Mouse (Mus musculus): ENCODE results near the gene Npm1.
A peak's percentile ranks its signal among the peaks of the same experiment; 100 is the strongest.

Gene Npm1

GRCm38 (mm10) chr11:33179802-33180201 is 16.8 kb upstream of the Npm1 start:
- DNase-seq = no peak

- peak; percentile 64 for DNase-seq
Measured at GRCm38 (mm10) chr11:33176525-33177245, 13.7 kb upstream of the Npm1 start.

GRCm38 (mm10) chr11:33175768-33176167 is 12.8 kb upstream of the Npm1 start:
- DNase-seq = peak; percentile 74

DNA sequence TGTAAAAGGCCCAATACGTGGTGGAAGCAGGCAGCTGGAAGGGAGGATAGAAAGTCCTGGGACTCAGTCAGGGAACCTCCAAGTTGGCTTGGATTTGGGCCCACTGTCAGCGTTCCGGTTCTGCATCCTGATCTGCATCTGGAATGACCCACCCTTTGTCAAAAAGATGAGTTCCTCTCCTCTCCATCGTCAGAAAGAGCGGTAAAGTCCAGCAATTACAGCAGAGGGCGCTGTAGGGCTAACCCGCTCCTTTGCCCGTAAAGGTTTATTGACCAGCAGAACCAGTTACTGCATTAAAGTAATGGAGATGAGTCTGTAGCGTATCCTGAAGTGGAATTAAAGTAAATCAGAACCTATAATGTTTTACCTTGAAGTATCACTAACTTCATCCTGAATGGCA is 7.5 kb upstream of the Npm1 start:
- DNase-seq = peak; percentile 90

DNA sequence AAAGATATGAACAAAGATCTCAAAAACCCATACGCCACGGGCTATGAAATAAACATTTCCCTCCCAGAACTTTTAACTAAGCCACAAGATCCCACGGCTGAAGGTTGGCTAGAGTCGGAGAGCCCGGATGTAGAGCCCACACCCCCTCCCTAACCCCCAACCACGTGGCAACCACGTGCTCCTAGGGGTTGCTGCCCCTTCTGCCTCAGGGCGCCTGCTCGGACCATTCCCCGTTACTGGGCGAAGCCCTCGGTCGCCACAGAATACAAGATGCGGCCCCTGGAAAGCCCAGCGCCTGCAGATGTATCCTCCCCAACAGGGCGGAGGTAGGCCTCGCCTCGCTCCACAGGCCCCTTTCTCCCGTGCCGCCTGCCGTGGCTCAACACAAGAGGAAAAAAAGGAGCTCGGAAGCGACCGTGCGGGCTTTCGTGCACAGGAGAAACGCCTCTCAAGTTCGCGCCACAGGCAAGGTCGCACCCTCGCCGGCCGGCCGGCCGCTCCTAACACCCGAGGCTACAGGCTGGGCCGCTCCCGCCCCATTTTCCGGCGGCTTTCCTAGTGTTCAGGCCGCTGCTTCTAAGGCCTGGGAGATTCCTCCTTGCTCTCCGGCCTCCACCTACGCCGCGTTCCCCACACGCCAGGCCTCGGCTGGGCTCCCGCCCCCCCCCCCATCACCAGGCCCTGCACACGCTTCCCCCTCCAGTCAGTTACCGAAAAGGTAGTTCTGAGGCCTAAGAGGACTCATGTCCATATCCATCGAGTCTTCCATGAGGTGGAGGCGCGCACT is 602 bp downstream of the Npm1 start:
- peak; percentile 98 for DNase-seq

DNA sequence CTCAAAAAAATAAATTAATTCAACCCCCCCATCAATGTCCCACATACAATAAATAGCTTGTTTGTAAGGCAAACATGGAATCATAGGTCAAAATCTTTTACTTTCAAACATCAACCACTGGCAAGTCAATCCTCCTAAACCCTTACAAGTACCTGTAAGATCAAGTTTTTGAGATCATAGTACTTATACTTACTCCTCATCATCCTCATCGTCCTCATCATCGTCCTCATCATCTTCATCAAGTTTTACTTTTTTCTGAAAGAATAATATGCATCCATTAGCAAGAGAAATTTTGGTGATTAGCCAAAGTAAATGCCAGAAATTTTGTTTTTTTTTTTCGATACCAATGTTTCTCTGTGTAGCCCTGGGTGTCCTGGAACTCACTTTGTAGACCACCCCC is 3.3 kb downstream of the Npm1 start:
- DNase-seq = no peak

DNA sequence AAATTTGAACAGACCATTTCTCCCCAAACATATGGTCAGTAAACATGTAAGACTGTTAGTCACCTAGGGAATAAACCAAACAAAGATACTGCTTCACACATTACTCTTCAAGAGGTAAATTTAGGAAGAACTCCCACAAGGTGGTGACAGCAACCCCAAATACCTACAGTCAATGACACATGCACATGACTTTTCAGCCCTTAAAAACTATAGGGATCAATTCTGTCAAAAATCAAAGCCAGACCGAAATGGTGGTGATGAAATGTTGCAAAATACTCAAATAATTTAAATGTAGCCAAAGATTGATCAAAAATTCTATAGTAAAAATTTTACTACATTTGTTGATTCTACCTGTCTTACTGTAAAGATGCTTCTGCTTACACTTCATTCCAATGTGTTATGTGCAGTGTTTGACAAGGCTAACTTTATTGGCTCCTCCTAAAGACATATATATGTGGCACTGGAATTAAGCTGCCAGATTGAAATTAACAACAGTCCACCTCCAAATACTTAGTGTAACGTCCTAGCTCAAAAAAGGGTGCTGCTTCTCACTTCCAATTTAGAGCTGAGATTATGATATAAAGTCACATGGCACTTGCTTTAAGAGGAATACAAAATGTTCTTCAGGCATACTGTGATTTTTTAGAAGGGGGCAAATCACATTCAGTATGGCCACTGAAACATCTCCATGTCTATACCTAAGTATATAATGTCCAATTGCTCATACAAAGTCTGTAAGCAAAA is 5.4 kb downstream of the Npm1 start:
- peak; percentile 7 for DNase-seq

DNA sequence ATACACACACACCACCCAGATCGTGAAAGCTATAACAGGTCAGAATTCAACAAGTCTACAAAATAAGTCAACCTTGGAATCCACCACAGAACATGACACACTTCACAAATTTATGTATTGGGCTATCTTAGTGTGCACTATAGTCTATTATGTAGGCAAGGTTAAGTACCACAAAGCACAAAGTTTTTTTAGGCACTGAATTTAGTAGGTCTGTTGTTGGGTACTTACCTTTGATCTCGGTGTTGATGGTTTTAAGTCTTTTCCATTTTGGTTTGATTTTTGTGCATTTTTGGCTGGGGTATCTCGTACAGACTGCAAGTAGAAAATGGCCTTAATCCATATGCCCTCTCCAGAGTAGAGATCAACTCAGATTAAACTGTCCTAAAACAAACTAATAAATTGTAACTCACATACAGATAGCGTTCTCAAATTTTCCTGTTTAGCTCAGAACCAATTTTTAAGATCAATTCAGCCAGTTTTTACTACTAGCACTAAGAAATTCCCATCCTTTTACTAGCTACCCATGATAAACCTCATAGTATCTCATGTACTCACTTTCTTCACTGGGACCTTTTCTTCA is 6.5 kb downstream of the Npm1 start:
- no peak for DNase-seq

DNA sequence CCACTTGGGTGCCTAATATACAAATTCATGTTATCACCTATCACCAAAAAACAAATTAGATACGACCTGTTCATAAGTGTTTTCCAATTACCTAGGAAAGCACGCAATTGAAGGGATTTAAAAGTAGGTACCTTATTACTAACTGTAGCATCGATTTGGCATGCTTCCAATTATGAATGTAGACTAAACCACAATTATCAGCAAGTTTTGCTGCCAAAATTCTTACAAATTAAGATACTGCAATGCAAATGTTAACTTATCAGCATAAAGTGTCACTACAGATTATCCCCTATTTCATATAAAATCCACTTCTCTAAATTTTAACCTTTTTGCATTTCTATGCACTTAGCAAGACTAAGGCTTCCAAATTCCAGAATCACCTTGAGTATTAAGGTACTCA is 8.5 kb downstream of the Npm1 start:
- no peak for DNase-seq

GRCm38 (mm10) chr11:33152997-33153396 is 10.0 kb downstream of the Npm1 start:
- DNase-seq = no peak

DNA sequence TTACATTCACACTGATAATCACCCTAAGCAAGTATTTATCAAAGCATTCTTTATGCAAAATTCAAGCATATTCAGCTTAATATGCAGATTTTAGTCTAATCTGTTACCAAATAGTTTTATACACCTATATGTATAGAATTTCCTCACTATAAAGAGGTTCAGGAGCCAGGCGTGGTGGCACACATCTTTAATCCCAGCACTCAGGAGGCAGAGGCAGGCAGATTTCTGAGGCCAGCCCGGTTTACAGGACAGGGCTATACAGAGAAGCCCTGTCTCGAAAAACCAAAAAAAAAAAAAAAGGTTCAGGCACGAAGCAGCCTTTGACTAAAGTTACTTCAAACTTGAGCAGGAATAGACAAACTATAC is 11.2 kb downstream of the Npm1 start:
- peak; percentile 85 for DNase-seq

DNA sequence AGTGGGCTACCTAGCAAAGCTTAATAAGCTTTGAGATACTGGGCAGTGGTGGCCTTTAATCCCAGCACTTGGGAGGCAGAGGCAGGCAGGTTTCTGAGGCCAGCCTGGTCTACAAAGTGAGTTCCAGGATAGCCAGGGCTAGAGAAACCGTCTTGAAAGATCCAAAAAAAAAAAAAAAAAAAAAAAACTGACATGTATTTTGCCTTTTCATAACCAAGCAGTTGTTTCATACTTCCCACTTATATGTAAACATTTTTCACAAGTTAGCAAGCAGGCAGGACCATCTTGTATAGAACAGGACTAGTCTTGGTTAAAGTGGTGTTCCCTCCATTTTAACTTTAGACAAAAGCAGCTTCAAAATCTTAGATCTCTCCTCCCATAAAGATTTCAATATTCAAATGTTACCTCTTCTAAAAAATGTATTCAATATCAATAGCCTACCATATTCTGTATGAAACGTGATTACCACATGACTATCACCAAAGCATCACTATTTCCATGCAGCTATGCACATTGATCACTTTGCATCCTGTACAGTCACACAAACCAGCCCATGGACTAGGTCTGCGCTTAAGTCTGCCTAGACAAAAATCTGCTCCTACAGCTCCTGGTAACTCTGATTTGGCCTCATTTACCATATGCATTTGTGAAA is 11.8 kb downstream of the Npm1 start:
- DNase-seq = peak; percentile 23

DNA sequence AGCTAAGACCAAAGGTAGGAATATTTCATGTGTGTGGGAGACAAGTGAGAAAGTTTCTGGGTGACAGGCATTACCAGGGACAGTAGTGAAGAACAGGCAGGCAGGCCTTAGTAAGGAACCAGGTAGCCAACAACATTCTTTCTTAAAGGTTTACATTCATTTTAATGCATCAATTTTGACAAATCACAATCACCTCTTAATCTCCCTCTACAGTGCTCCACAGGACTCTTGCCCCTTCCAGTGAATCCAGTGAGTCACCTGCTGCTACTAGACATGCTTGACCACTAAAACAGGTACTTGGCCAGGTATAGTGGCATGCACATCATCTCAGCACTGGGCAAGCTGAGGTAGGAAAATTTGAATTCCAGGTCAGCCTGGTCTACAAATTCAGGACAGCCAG is 12.6 kb downstream of the Npm1 start:
- peak; percentile 72 for DNase-seq

GRCm38 (mm10) chr11:33149453-33149852 is 13.6 kb downstream of the Npm1 start:
- peak; percentile 83 for DNase-seq

- DNase-seq = no peak
Measured at GRCm38 (mm10) chr11:33149088-33149436, 13.9 kb downstream of the Npm1 start.

GRCm38 (mm10) chr11:33148338-33149087 is 14.5 kb downstream of the Npm1 start:
- DNase-seq = peak; percentile 98

- DNase-seq = peak; percentile 94
Measured at GRCm38 (mm10) chr11:33147572-33148337, 15.3 kb downstream of the Npm1 start.

DNA sequence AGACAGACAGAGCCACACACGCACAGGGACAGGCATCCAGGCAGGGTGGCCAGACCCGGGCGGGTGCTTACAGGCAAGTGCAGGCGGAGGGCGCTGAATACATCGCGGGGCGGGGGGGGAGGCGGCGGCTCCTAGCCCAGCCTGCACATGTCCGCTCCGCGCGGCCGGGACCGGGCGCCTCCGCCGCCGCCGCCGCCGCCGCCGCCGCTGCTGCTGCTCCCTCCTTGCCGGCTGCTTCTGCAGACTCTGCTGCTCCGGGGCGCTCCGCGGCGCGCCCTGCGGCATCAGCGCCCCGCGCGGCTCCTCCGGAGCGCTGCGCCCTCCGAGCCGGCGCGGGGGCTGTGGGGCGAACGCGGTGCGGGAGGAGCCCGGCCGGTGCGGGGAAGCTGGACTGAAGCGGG is 15.8 kb downstream of the Npm1 start, which contains the start of gene Fgf18:
Gene Fgf18 (minus strand): TSS at position 230 of the 401 bp plus-strand sequence.
- DNase-seq = peak; percentile 92

- peak; percentile 93 for DNase-seq
Measured at GRCm38 (mm10) chr11:33146651-33147131, 16.3 kb downstream of the Npm1 start.

DNA sequence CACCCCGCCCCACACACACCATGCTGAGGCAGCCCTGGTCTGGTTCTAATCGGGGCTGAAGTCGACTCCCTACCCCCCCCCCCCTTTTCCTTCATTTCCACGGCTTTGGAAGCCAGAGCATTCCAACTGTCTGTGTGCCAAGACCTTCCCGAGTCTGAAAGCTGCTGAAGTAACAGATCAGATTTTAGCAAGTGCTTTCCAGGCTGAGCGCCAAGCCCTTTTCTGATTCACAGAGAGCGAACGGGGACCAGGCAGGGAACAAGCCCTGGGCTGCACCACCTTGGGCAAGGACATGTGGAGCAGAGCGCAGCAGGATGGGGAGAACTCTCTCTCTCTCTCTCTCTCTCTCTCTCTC is 16.9 kb downstream of the Npm1 start:
- peak; percentile 98 for DNase-seq

All from heart, adult 11 months (tissue).